Mouse (Mus musculus): ENCODE measurements around the gene Lingo4.

The Lingo4 gene

DNA sequence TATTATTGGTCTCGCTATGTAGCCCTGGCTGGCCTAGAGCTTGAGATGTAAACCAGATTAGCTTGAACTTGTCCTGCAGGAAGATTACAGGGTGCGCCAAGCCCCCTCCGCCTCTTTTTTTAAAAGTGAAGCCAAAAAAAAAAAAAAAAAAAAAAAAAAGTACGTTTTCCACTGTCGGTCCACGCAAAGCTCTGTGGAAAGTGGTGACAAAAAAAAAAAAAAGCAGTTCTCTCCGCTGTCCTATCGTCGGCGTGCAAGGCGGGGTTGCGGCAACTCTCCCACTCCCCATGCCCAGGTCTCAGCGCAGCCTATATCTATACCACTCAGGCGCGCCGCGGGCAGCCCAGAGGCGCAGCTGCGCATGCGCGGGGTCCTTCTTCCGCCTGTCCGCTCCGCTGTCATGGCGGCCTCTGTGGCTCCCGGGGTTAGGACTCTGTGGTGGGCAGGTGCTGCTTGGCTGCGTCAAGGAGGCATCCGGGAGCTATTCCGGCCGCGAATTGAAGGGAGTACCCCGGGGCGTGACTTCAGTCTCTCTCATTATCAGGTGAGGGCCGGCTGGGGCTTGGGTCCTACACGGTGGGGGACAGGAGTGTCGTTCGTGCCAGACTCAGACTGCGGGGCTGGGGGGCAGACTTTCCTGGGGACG, 44.8 kb downstream of the Lingo4 start, which contains the start of gene Mrpl9:
Gene Mrpl9, plus strand, starts transcription at position 368 of the 646 bp plus-strand sequence.
- in situ Hi-C loops (cut with MboI; ENCODE audit: unreplicated experiment in 2 of 2): no loop called here

DNA sequence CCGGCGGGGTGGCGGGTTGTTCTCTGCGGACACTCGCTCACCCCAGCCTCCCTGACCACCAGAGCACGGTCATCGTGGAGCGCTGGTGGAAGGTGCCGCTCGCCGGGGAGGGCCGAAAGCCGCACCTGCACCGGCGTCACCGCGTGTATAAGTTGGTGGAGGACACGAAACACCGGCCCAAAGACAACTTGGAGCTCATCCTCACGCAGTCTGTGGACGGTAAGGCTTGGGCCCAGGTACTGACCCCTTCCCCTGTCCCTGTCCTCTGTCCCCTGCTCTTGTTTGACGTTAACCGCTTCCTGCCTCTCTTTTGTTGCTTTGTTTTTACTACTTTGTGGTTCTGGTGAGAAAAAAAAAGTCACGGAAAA, 45.3 kb downstream of the Lingo4 start, which contains the start of gene Oaz3:
Gene Oaz3, minus strand, starts transcription at position 319 of the 368 bp plus-strand sequence.
- in situ Hi-C loops (cut with MboI; ENCODE audit: unreplicated experiment in 2 of 2): no loop called here

DNA sequence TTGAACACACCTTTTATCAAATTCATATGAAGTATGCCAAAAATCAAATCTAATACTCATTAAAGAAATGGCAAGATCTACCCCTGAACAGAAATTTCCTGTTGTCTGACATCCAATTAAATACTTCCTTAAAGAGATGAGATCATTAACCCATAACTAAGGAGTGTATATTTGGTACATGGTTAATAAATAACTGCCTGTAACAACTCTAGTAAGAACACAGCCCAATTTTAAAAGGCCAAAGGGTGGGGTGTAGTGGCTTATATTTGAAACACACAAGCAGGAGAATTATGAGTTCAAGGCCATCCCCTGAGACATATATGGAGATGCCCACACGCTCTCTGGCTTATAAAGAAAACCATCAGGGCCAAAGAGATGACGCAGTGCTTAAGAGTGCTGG, 51.1 kb downstream of the Lingo4 start:
- in situ Hi-C loops (cut with MboI; ENCODE audit: unreplicated experiment in 2 of 2): no loop called here
